Mouse (Mus musculus) MEL (cell line): ENCODE measurements around the gene Tesc. TPM values are rescaled to one million over a fixed set of nuclear protein-coding genes. Genes with fewer than 3 reads are reported as not detected.

Experiments
- DNase-seq: peaks from one replicate; pipeline ENCODE4 v3.0.0; 2011; ENCODE audit warnings: low read depth, low spot score
- H3K27ac ChIP-seq: 2 replicates; pipeline ENCODE4 v1.5.1; 2012; ENCODE audit warnings: low read depth, mild to moderate bottlenecking, control low read depth, low read length, moderate library complexity; ENCODE audit not compliant: control insufficient read depth
- H3K27me3 ChIP-seq, 2 experiments: fragments of 150-350 bp in 1 of 2; sonication (generic) in 1 of 2; 2 replicates each; pipeline ENCODE4 v1.6.1; 2012; ENCODE audit warnings: low read length in 2 of 2, mild to moderate bottlenecking in 2 of 2, improper control_type of control experiment in 1 of 2, moderate library complexity in 1 of 2; ENCODE audit not compliant: insufficient read depth in 2 of 2, control insufficient read depth in 1 of 2
- H3K36me3 ChIP-seq, 2 experiments: 2 replicates each; pipeline ENCODE4 v1.6.1; 2012 to 2014; ENCODE audit warnings: low read length in 2 of 2, improper control_type of control experiment in 1 of 2, inconsistent platforms in 1 of 2, mild to moderate bottlenecking in 1 of 2; ENCODE audit not compliant: insufficient read depth in 2 of 2, control insufficient read depth in 1 of 2
- H3K4me1 ChIP-seq, 2 experiments: fragments of 150-350 bp in 1 of 2; sonication (generic) in 1 of 2; 2 replicates each; pipeline ENCODE4 v1.6.1; 2012; ENCODE audit warnings: low read length in 2 of 2, improper control_type of control experiment in 1 of 2, mild to moderate bottlenecking in 1 of 2; ENCODE audit not compliant: insufficient read depth in 2 of 2, control insufficient read depth in 1 of 2
- H3K4me3 ChIP-seq, 2 experiments: fragments of 150-350 bp in 1 of 2; sonication (generic) in 1 of 2; 2 replicates each; pipeline ENCODE4 v1.5.1; 2012; ENCODE audit warnings: low read depth in 2 of 2, low read length in 2 of 2, mild to moderate bottlenecking in 2 of 2, moderate library complexity in 2 of 2, control low read depth in 1 of 2, improper control_type of control experiment in 1 of 2; ENCODE audit not compliant: control insufficient read depth in 1 of 2, insufficient read depth in 1 of 2
- H3K79me2 ChIP-seq: 2 replicates; pipeline ENCODE4 v1.6.1; 2012; ENCODE audit warnings: mild to moderate bottlenecking, low read length, moderate library complexity; ENCODE audit not compliant: control insufficient read depth, poor library complexity, insufficient read depth
- H3K9ac ChIP-seq: 2 replicates; pipeline ENCODE4 v1.6.1; 2012; ENCODE audit warnings: low read depth, mild to moderate bottlenecking, control low read depth, low read length, moderate library complexity; ENCODE audit not compliant: control insufficient read depth, poor library complexity, severe bottlenecking
- H3K9me3 ChIP-seq: fragments of 150-350 bp; sonication (generic); replicated peaks from 2 replicates; pipeline ENCODE4 v1.6.1; 2012; ENCODE audit warnings: mild to moderate bottlenecking, low read length, improper control_type of control experiment, moderate library complexity; ENCODE audit not compliant: insufficient read depth
- CHD1 ChIP-seq: IDR thresholded peaks from 2 replicates; pipeline ENCODE4 v1.6.1; 2012; ENCODE audit warnings: low read depth, mild to moderate bottlenecking, inconsistent platforms, low read length, improper control_type of control experiment
- EP300 ChIP-seq, 2 experiments: IDR thresholded peaks; 2 replicates each; pipeline ENCODE4 v1.6.1; 2011; ENCODE audit warnings: improper control_type of control experiment in 2 of 2, low read length in 2 of 2, low read depth in 1 of 2, mild to moderate bottlenecking in 1 of 2
- ETS1 ChIP-seq: IDR thresholded peaks from 2 replicates; pipeline ENCODE4 v1.6.1; 2012; ENCODE audit warnings: low read depth, mild to moderate bottlenecking, inconsistent platforms, low read length, improper control_type of control experiment, moderate library complexity
- GABPA ChIP-seq: IDR thresholded peaks from 2 replicates; pipeline ENCODE4 v1.6.1; 2012; ENCODE audit warnings: low read depth, mild to moderate bottlenecking, inconsistent platforms, low read length, improper control_type of control experiment, moderate library complexity
- GATA1 ChIP-seq: IDR thresholded peaks from 2 replicates; pipeline ENCODE4 v1.6.1; 2011; ENCODE audit warnings: low read depth, low read length, improper control_type of control experiment
- MAFK ChIP-seq: IDR thresholded peaks from 2 replicates; pipeline ENCODE4 v1.6.1; 2011; ENCODE audit warnings: low read depth, mild to moderate bottlenecking, low read length, improper control_type of control experiment, borderline replicate concordance
- MAX ChIP-seq: IDR thresholded peaks from 2 replicates; pipeline ENCODE4 v1.6.1; 2011; ENCODE audit warnings: low read length, improper control_type of control experiment
- MEF2A ChIP-seq: IDR thresholded peaks from 2 replicates; pipeline ENCODE4 v1.6.1; 2014; ENCODE audit warnings: low read depth, mild to moderate bottlenecking, inconsistent platforms, low read length, improper control_type of control experiment; ENCODE audit not compliant: poor library complexity, insufficient replicate concordance, severe bottlenecking; ENCODE audit errors: extremely low read depth
- MYB ChIP-seq: IDR thresholded peaks from 2 replicates; pipeline ENCODE4 v1.6.1; 2011; ENCODE audit warnings: mild to moderate bottlenecking, low read depth, low read length, improper control_type of control experiment
- MYC ChIP-seq: IDR thresholded peaks from 2 replicates; pipeline ENCODE4 v1.6.1; 2011; ENCODE audit warnings: low read depth, mild to moderate bottlenecking, low read length, improper control_type of control experiment, moderate library complexity
- NELFE ChIP-seq: IDR thresholded peaks from 2 replicates; pipeline ENCODE4 v1.6.1; 2011; ENCODE audit warnings: low read depth, low read length, improper control_type of control experiment
- SMC3 ChIP-seq: IDR thresholded peaks from 2 replicates; pipeline ENCODE4 v1.6.1; 2011; ENCODE audit warnings: low read depth, low read length, improper control_type of control experiment
- TAL1 ChIP-seq: IDR thresholded peaks from 2 replicates; pipeline ENCODE4 v1.6.1; 2012; ENCODE audit warnings: mild to moderate bottlenecking, inconsistent platforms, low read length, moderate library complexity, mixed read lengths
- TBP ChIP-seq: IDR thresholded peaks from 2 replicates; pipeline ENCODE4 v1.8.0; 2011; ENCODE audit warnings: low read depth, low read length, improper control_type of control experiment
- UBTF ChIP-seq: IDR thresholded peaks from 2 replicates; pipeline ENCODE4 v1.6.1; 2012; ENCODE audit warnings: low read depth, mild to moderate bottlenecking, inconsistent platforms, low read length, improper control_type of control experiment, moderate library complexity, borderline replicate concordance; ENCODE audit not compliant: insufficient read depth
- USF1 ChIP-seq: IDR thresholded peaks from 2 replicates; pipeline ENCODE4 v1.6.1; 2014; ENCODE audit warnings: low read depth, mild to moderate bottlenecking, inconsistent platforms, low read length, improper control_type of control experiment, moderate library complexity
- ZC3H11A ChIP-seq: IDR thresholded peaks from 2 replicates; pipeline ENCODE4 v1.6.1; 2012; ENCODE audit warnings: low read depth, mild to moderate bottlenecking, inconsistent platforms, low read length, improper control_type of control experiment
- ZMIZ1 ChIP-seq: IDR thresholded peaks from 2 replicates; pipeline ENCODE4 v1.6.1; 2012; ENCODE audit warnings: low read depth, mild to moderate bottlenecking, inconsistent platforms, low read length, improper control_type of control experiment, moderate library complexity
- ZNF384 ChIP-seq: IDR thresholded peaks from 2 replicates; pipeline ENCODE4 v1.6.1; 2012; ENCODE audit warnings: low read depth, mild to moderate bottlenecking, inconsistent platforms, low read length, improper control_type of control experiment
- polyA plus RNA-seq, 2 experiments: library from polyadenylated mRNA; stranded (reverse) in 1 of 2; unstranded in 1 of 2; fragments of >175 nt in 1 of 2; fragments of >200 nt in 1 of 2; gene quantifications; 2 replicates each; pipeline versions ENCODE4 v1.2.1 to v1.2.4; 2012; ENCODE audit warnings: low replicate concordance in 2 of 2, low read depth in 1 of 2; ENCODE audit not compliant: insufficient read length in 2 of 2, insufficient read depth in 1 of 2, missing spikeins in 1 of 2
- total RNA-seq: library from RNA; depleted of rRNA; stranded (reverse); fragments of 300-350 nt; gene quantifications from 2 replicates; pipeline ENCODE4 v1.2.3, GENCODE M21; 2012

Tesc gene
- total and polyA plus RNA-seq, 3 experiments, result 0.07 TPM; not detected in 2

GRCm38 (mm10) chr5:117979082-117979481, 48.5 kb upstream of the Tesc start:
- H3K36me3 ChIP-seq, result no peaks in the 10 kb centered on the region
- DNase-seq, result no peak
- no peak overlapping the region for H3K4me3 ChIP-seq
- H3K9ac ChIP-seq, result no peak overlapping the region
- TF ChIP-seq CHD1 (no peak), SMC3 (no peak), ETS1 (no peak), NELFE (no peak), EP300 (IDR thresholded peaks at IDR 0.05; ENCODE audit: low read depth in 1 of 2, low read length in 2 of 2) (no peak), GABPA (no peak), MYB (no peak), MAFK (no peak), GATA1 (no peak), ZMIZ1 (no peak), MEF2A (no peak), TAL1 (no peak)
- peaks cover 9% of the 10 kb centered on the region for H3K79me2 ChIP-seq
- H3K27me3 ChIP-seq, result no peaks in the 10 kb centered on the region
- H3K4me1 ChIP-seq, result peaks cover 0 to 3% of the 10 kb centered on the region in 2 experiments; a peak in 2 of 4 replicates
- no peak overlapping the region for H3K27ac ChIP-seq
- no peaks in the 10 kb centered on the region for H3K9me3 ChIP-seq

- H3K27me3 ChIP-seq, result no peaks in the 10 kb centered on the region
- no peak overlapping the region for H3K9ac ChIP-seq
- no peak for TF ChIP-seq TBP
- H3K27ac ChIP-seq, result no peak overlapping the region
- no peak overlapping the region for H3K4me3 ChIP-seq
- no peak for DNase-seq
- H3K79me2 ChIP-seq, result peaks cover 9% of the 10 kb centered on the region
- no peaks in the 10 kb centered on the region for H3K36me3 ChIP-seq
- no peaks in the 10 kb centered on the region for H3K9me3 ChIP-seq
- H3K4me1 ChIP-seq, result peaks cover 0 to 3% of the 10 kb centered on the region in 2 experiments; a peak in 2 of 4 replicates
Observed at GRCm38 (mm10) chr5:117980921-117981320, 46.6 kb upstream of the Tesc start.

- Histone ChIP-seq H3K36me3 (no peaks in the 10 kb centered on the region), H3K4me1 (no peaks in the 10 kb centered on the region), H3K9ac (no peak overlapping the region)
Observed at GRCm38 (mm10) chr5:117981943-117982342, 45.6 kb upstream of the Tesc start.

More at GRCm38 (mm10) chr5:117981943-117982342, 45.6 kb upstream of the Tesc start:
- no peak for TF ChIP-seq MYC
- TF ChIP-seq MAX, result no peak
- no peak for TF ChIP-seq UBTF
- no peak for TF ChIP-seq USF1
- TF ChIP-seq ZNF384, result no peak
- no peak for TF ChIP-seq ZC3H11A
- TF ChIP-seq GABPA, result no peak
- Histone ChIP-seq H3K27ac (no peak overlapping the region), H3K9me3 (no peaks in the 10 kb centered on the region), H3K79me2 (peaks cover 6% of the 10 kb centered on the region), H3K27me3 (no peaks in the 10 kb centered on the region), H3K4me3 (no peak overlapping the region)
- DNase-seq, result no peak
